Mouse (Mus musculus): Measurements from ENCODE around the gene Ankrd2.

- no peak for TF ChIP-seq CTCF (IDR thresholded peaks at IDR 0.05; ENCODE audit: extremely low read depth, insufficient read depth, low read length)
- TF ChIP-seq POLR2A (IDR thresholded peaks at IDR 0.05; ENCODE audit: extremely low read depth, insufficient read depth, low read length): no peak
These were observed 40.3 kb upstream of the Ankrd2 start for GRCm38 (mm10) chr19:41995483-41995882.
